Mouse (Mus musculus) cerebellum, postnatal 36 days (tissue): ENCODE measurements around the gene Hoxb9.

Source experiments
- DNase-seq, 2 experiments: peaks; one replicate each; pipeline ENCODE4 v3.0.0; 2021 to 2022; ENCODE audit warnings: mixed read lengths in 2 of 2

Gene Hoxb9

GRCm38 (mm10) chr11:96267021-96267920 lies 4.0 kb upstream of the Hoxb9 start:
- DNase-seq, result no peak

- DNase-seq, result no peak
Measured at GRCm38 (mm10) chr11:96268031-96268745, 3.1 kb upstream of the Hoxb9 start.

- no peak for DNase-seq
Measured at GRCm38 (mm10) chr11:96269869-96270268, 1.4 kb upstream of the Hoxb9 start.

- DNase-seq, result no peak
Measured at GRCm38 (mm10) chr11:96271541-96272011, 319 bp downstream of the Hoxb9 start.

- no peak for DNase-seq
Measured at GRCm38 (mm10) chr11:96272024-96272921, 1.0 kb downstream of the Hoxb9 start.

- no peak for DNase-seq
Measured at GRCm38 (mm10) chr11:96274428-96274827, 3.2 kb downstream of the Hoxb9 start.

- DNase-seq, result no peak
Measured at GRCm38 (mm10) chr11:96275896-96276295, 4.6 kb downstream of the Hoxb9 start.

- no peak for DNase-seq
Measured at GRCm38 (mm10) chr11:96277151-96278044, 6.1 kb downstream of the Hoxb9 start.

- no peak for DNase-seq
Measured at GRCm38 (mm10) chr11:96278324-96278723, 7.1 kb downstream of the Hoxb9 start.

GRCm38 (mm10) chr11:96278773-96279172 lies 7.5 kb downstream of the Hoxb9 start:
- DNase-seq, result peak; percentile 82 to 88

- DNase-seq, result no peak
Measured at GRCm38 (mm10) chr11:96279421-96280233, 8.4 kb downstream of the Hoxb9 start.

- DNase-seq, result no peak
Measured at GRCm38 (mm10) chr11:96280399-96281378, 9.4 kb downstream of the Hoxb9 start.

- DNase-seq, result no peak
Measured at GRCm38 (mm10) chr11:96281396-96281795, 10.1 kb downstream of the Hoxb9 start.

GRCm38 (mm10) chr11:96281855-96282570 lies 10.8 kb downstream of the Hoxb9 start, which contains the start of gene Hoxb8:
Gene Hoxb8 (plus strand): TSS chr11:96281905.
- no peak for DNase-seq

GRCm38 (mm10) chr11:96282795-96283430 lies 11.7 kb downstream of the Hoxb9 start:
- DNase-seq, result no peak

GRCm38 (mm10) chr11:96284041-96284749 lies 12.9 kb downstream of the Hoxb9 start:
- DNase-seq, result no peak
